Mouse (Mus musculus): Measurements from ENCODE around the gene Nup155.
A peak's percentile ranks its signal among the peaks of the same experiment; 100 is the strongest.
"Not testable (repeated sequence)": the region's sequence is repeated elsewhere in the genome, so short reads cannot be mapped to it uniquely, and the experiment has no call there.

Gene Nup155

GRCm38 (mm10) chr15:8108966-8109743, at the start of gene Nup155:
TSS of gene Nup155 (plus strand) at chr15:8109273.
- DNase-seq: peak; percentile 94

- peak; percentile 5 to 10 for DNase-seq
Measured at GRCm38 (mm10) chr15:8065221-8065620, 43.9 kb upstream of the Nup155 start.

GRCm38 (mm10) chr15:8073159-8073558, 35.9 kb upstream of the Nup155 start:
- DNase-seq: not testable (repeated sequence)

- no peak for DNase-seq
Measured at GRCm38 (mm10) chr15:8082139-8082538, 26.9 kb upstream of the Nup155 start.

- no peak for DNase-seq
Measured at GRCm38 (mm10) chr15:8087293-8087692, 21.8 kb upstream of the Nup155 start.

- DNase-seq: no peak
Measured at GRCm38 (mm10) chr15:8088715-8089114, 20.4 kb upstream of the Nup155 start.

GRCm38 (mm10) chr15:8090685-8091084, 18.4 kb upstream of the Nup155 start:
- DNase-seq: no peak

- not testable (repeated sequence) for DNase-seq
Measured at GRCm38 (mm10) chr15:8092668-8093067, 16.4 kb upstream of the Nup155 start.

GRCm38 (mm10) chr15:8097853-8098252, 11.2 kb upstream of the Nup155 start:
- DNase-seq: peak; percentile 51 to 80

- DNase-seq: peak; percentile 99
Measured at GRCm38 (mm10) chr15:8098774-8099749, 10.0 kb upstream of the Nup155 start, which contains the start of gene Wdr70. TSS of gene Wdr70 (minus strand) at chr15:8099209.

- not testable (repeated sequence) for DNase-seq
Measured at GRCm38 (mm10) chr15:8101975-8102542, 7.0 kb upstream of the Nup155 start.

- DNase-seq: peak in 1 of 2 experiments; percentile 13
Measured at GRCm38 (mm10) chr15:8108360-8108965, 610 bp upstream of the Nup155 start.

- no peak for DNase-seq
Measured at GRCm38 (mm10) chr15:8109782-8110181, 709 bp downstream of the Nup155 start.

- DNase-seq: no peak
Measured at GRCm38 (mm10) chr15:8129281-8129680, 20.2 kb downstream of the Nup155 start.

GRCm38 (mm10) chr15:8131268-8131667, 22.2 kb downstream of the Nup155 start:
- no peak for DNase-seq

- no peak for DNase-seq
Measured at GRCm38 (mm10) chr15:8131761-8132160, 22.7 kb downstream of the Nup155 start.

GRCm38 (mm10) chr15:8135606-8136005, 26.5 kb downstream of the Nup155 start:
- DNase-seq: no peak

GRCm38 (mm10) chr15:8161841-8162240, 52.8 kb downstream of the Nup155 start:
- DNase-seq: no peak

- DNase-seq: peak; percentile 96 to 98
Measured at GRCm38 (mm10) chr15:8168591-8169265, 59.7 kb downstream of the Nup155 start, which contains the start of gene Cplane1. TSS of gene Cplane1 (plus strand) at chr15:8169106.

- peak in 1 of 2 experiments; percentile 71 for DNase-seq
Measured at GRCm38 (mm10) chr15:8169266-8169746, 60.2 kb downstream of the Nup155 start.

- DNase-seq: no peak
Measured at GRCm38 (mm10) chr15:8189563-8189962, 80.5 kb downstream of the Nup155 start.

- no peak for DNase-seq
Measured at GRCm38 (mm10) chr15:8190435-8190834, 81.4 kb downstream of the Nup155 start.

Data from cerebellum, postnatal 14 days (tissue).